Mouse (Mus musculus) retina, embryonic 14.5 days (tissue): ENCODE measurements at regions not wholly inside any gene's neighbourhood (a gene's known extent, or its start where the extent isn't known, plus 50 kb on each side); places are given as distances from the start of the nearest gene placed in this dataset.
"Not testable (repeated sequence)": the region's sequence is repeated elsewhere in the genome, so short reads cannot be mapped to it uniquely, and the experiment has no call there.

Experiments used
- DNase-seq: peaks from one replicate; pipeline ENCODE4 v3.0.0-alpha.2; 2015; ENCODE audit warnings: low spot score

- DNase-seq = peak; percentile 61
These were observed 87.3 kb downstream of the Crisp4 start for GRCm38 (mm10) chr1:18058211-18058971.

- DNase-seq = peak; percentile 42
These were observed 88.0 kb downstream of the Crisp4 start for GRCm38 (mm10) chr1:18057646-18058210.

GRCm38 (mm10) chr1:18057003-18057402 lies 88.7 kb downstream of the Crisp4 start:
- DNase-seq = peak; percentile 25

GRCm38 (mm10) chr1:18030226-18030625 lies 115.5 kb downstream of the Crisp4 start:
- no peak for DNase-seq

GRCm38 (mm10) chr1:18012941-18013340 lies 132.8 kb downstream of the Crisp4 start:
- peak; percentile 49 for DNase-seq

- peak; percentile 79 for DNase-seq
These were observed 165.1 kb downstream of the Crisp4 start for GRCm38 (mm10) chr1:17980604-17981003.

- DNase-seq = no peak
These were observed 167.6 kb downstream of the Crisp4 start for GRCm38 (mm10) chr1:17978086-17978485.

GRCm38 (mm10) chr1:17956881-17957280 lies 188.8 kb downstream of the Crisp4 start:
- DNase-seq = not testable (repeated sequence)

- DNase-seq = not testable (repeated sequence)
These were observed 213.4 kb downstream of the Crisp4 start for GRCm38 (mm10) chr1:17932108-17932810.
